In the genomic region with DNA sequence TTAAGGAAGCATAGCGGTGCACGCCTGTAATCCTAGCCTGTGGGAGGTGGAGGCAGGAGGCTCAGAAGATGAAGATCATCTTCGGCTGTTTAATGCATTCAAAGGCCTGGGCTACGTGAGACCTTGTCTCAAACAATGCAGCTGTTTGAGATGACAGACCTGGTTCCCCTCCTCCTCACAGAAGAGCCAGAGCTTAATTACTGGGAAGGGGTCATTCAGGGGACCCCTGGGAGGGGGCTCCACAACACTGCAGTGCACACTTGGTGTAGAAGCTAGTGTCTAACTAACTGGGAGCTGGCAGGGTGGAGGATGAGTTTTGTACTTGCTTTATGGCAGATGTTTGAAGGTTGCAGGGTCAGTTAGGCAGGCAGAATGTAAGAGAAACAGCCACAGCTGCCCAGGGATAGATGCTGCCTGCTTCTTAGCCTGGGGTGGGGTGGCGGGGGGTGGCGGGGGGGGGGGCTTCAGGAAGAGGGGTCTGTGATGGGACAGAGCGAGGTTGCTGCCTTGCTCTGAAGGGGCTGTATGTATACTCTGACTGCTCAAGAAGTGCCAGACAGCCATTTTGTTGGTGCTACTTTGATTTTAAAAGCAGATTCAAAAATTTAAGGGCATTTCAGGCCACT, we compare ENCODE assay signal across 10 mouse cellular contexts. TPM values are rescaled to one million over a fixed set of nuclear protein-coding genes. Genes with fewer than 3 reads are reported as not detected.
DNase-seq lines count a peak whose midpoint lies in the region; ATAC-seq lines count a peak whose summit lies in the region.
"Had no signal": no experiment of that assay in that cellular context is flagged by ENCODE, and none has a peak within 500 bp of the region (broad histone marks: within the 10 kb centered on the region; RNA-seq: fewer than 3 reads in every experiment).

No protein-coding gene starts in this region.

- peaks cover 63% of the 10 kb centered on the region for H3K36me3 ChIP-seq in kidney, embryonic 15.5 days
- H3K36me3 ChIP-seq in embryonic facial prominence, embryonic 14.5 days (ENCODE audit: control insufficient read depth, insufficient read depth, low read length) = peaks cover 26% of the 10 kb centered on the region
- H3K36me3 ChIP-seq in limb, embryonic 10.5 days = peaks cover 53% of the 10 kb centered on the region
- no peaks in the 10 kb centered on the region for H3K36me3 ChIP-seq in neural tube, embryonic 14.5 days (ENCODE audit: control insufficient read depth, insufficient read depth, low read length)

- no peak overlapping the region for H3K9ac ChIP-seq in kidney, embryonic 15.5 days
- H3K9ac ChIP-seq in embryonic facial prominence, embryonic 14.5 days (ENCODE audit: low read depth, low read length) = no peak overlapping the region
- no peak overlapping the region for H3K9ac ChIP-seq in neural tube, embryonic 14.5 days (replicated peaks; ENCODE audit: low read depth, low read length)

- 0 out of 2 replicates have a peak, but pooled peaks cover 6% of the 10 kb centered on the region for H3K9me3 ChIP-seq in kidney, embryonic 15.5 days (replicated peaks)
- peaks cover 7% of the 10 kb centered on the region; the same call in 1 of the 2 replicates for H3K9me3 ChIP-seq in embryonic facial prominence, embryonic 14.5 days (ENCODE audit: control insufficient read depth, low read length)
- no peaks in the 10 kb centered on the region for H3K9me3 ChIP-seq in limb, embryonic 10.5 days (replicated peaks)
- H3K9me3 ChIP-seq in neural tube, embryonic 14.5 days (ENCODE audit: control insufficient read depth, low read length) = no peaks in the 10 kb centered on the region

- H3K27me3 ChIP-seq in kidney, embryonic 15.5 days = no peaks in the 10 kb centered on the region
- no peaks in the 10 kb centered on the region for H3K27me3 ChIP-seq in embryonic facial prominence, embryonic 14.5 days (replicated peaks; ENCODE audit: control insufficient read depth, insufficient read depth, low read length)
- no peaks in the 10 kb centered on the region for H3K27me3 ChIP-seq in limb, embryonic 10.5 days (ENCODE audit: low read depth, poor library complexity, severe bottlenecking)
- no peaks in the 10 kb centered on the region for H3K27me3 ChIP-seq in neural tube, embryonic 14.5 days (ENCODE audit: control insufficient read depth, insufficient read depth, low read length)

- no peak overlapping the region for H3K4me3 ChIP-seq in kidney, embryonic 15.5 days (replicated peaks)
- no peak overlapping the region for H3K4me3 ChIP-seq in embryonic facial prominence, embryonic 14.5 days (ENCODE audit: low read depth, low read length)
- no peak overlapping the region for H3K4me3 ChIP-seq in limb, embryonic 10.5 days
- H3K4me3 ChIP-seq in neural tube, embryonic 14.5 days (ENCODE audit: low read depth, low read length) = no peak overlapping the region

- H3K27ac ChIP-seq in kidney, embryonic 15.5 days = peak overlapping the region; percentile 88
- peak overlapping the region; percentile 65 for H3K27ac ChIP-seq in embryonic facial prominence, embryonic 14.5 days (replicated peaks; ENCODE audit: low read depth, low read length)
- peak overlapping the region; percentile 81 for H3K27ac ChIP-seq in limb, embryonic 10.5 days
- H3K27ac ChIP-seq in neural tube, embryonic 14.5 days (ENCODE audit: low read depth, low read length) = peak overlapping the region; percentile 81; the same call in 1 of the 2 replicates

- 24% methylated on average over 7 of the region's 7 CpGs for WGBS in kidney, embryonic 15.5 days
- 37% methylated on average over 6 of the region's 7 CpGs for WGBS in embryonic facial prominence, embryonic 14.5 days
- 41% methylated on average over 7 of the region's 7 CpGs for WGBS in limb, embryonic 10.5 days
- 21% methylated on average over 7 of the region's 7 CpGs for WGBS in neural tube, embryonic 14.5 days

- no peak overlapping the region for H3K4me2 ChIP-seq in kidney, embryonic 15.5 days
- no peak overlapping the region for H3K4me2 ChIP-seq in embryonic facial prominence, embryonic 14.5 days (ENCODE audit: low read depth, low read length)
- no peak overlapping the region for H3K4me2 ChIP-seq in neural tube, embryonic 14.5 days (ENCODE audit: low read depth, low read length)

- peak; percentile 66 for ATAC-seq in kidney, embryonic 15.5 days (replicated peaks; ENCODE audit: low FRiP score)
- ATAC-seq in embryonic facial prominence, embryonic 14.5 days (ENCODE audit: low read depth) = peak; percentile 53
- ATAC-seq in neural tube, embryonic 14.5 days (ENCODE audit: low read depth) = peak; percentile 32
- ATAC-seq: activated CD4-positive, CD25-positive, alpha-beta regulatory T cell, adult 4 months; inflammation-experienced regulatory T-cells, adult 6 months had no signal

- H3K4me1 ChIP-seq in kidney, embryonic 15.5 days = peaks cover 29% of the 10 kb centered on the region
- peaks cover 21% of the 10 kb centered on the region for H3K4me1 ChIP-seq in embryonic facial prominence, embryonic 14.5 days (ENCODE audit: control insufficient read depth, insufficient read depth, low read length)
- peaks cover 34% of the 10 kb centered on the region for H3K4me1 ChIP-seq in limb, embryonic 10.5 days
- H3K4me1 ChIP-seq in neural tube, embryonic 14.5 days (ENCODE audit: control insufficient read depth, insufficient read depth, low read length) = peaks cover 29% of the 10 kb centered on the region

- DNase-seq in kidney, adult 11 months = no peak
- peak; percentile 48 for DNase-seq in embryonic facial prominence, embryonic 14.5 days (ENCODE audit: low spot score)
- DNase-seq in limb, embryonic 10.5 days (ENCODE audit: low spot score) = peak; percentile 61
- no peak for DNase-seq in liver
- no peak for DNase-seq in heart, adult 9 months (ENCODE audit: low spot score in 2 of 2)
- no peak for DNase-seq in layer of hippocampus, adult 9-11 months

RNA-seq across cellular contexts. Expression of gene Pepd, which starts 26.6 kb away (rescaled TPM):
- polyA plus RNA-seq in kidney, embryonic 15.5 days (2015; fragmentation: Nextera tagmentation; extraction: Ambion mirVana) = 115 and 117 TPM in 2 replicates
- polyA plus RNA-seq in embryonic facial prominence, embryonic 14.5 days (2014; fragmentation: Nextera tagmentation; extraction: Ambion mirVana) = 72.3 and 83.0 TPM in 2 replicates
- polyA plus RNA-seq in limb, embryonic 10.5 days (2016; fragmentation: Nextera tagmentation; extraction: Ambion mirVana) = 75.2 and 75.8 TPM in 2 replicates
- polyA plus RNA-seq in neural tube, embryonic 14.5 days (2014; fragmentation: Nextera tagmentation; extraction: Ambion mirVana) = 67.9 and 69.8 TPM in 2 replicates

Comparison
In these comparisons a context has a peak if more than half of its experiments do, and no peak if none do; other contexts are left out.
1. DNase-seq: peak in embryonic facial prominence, embryonic 14.5 days (single experiment) and limb, embryonic 10.5 days (single experiment); none in kidney, adult 11 months (single experiment), liver (single experiment), heart, adult 9 months (0 of 2) and layer of hippocampus, adult 9-11 months (single experiment).
2. Peak in every context shown above with its lines, with median percentiles within 50 percentile points of each other: ATAC-seq and H3K27ac ChIP-seq.